Mouse (Mus musculus): ENCODE measurements around the gene Cym.

The Cym gene

GRCm38 (mm10) chr3:107162741-107163140, 58.8 kb downstream of the Cym start:
- DNase-seq (ENCODE audit: low spot score in 2 of 2) = no peak

All from spleen, postnatal 10 days (tissue).